Mouse (Mus musculus): ENCODE measurements at regions not wholly inside any gene's neighbourhood (a gene's known extent, or its start where the extent isn't known, plus 50 kb on each side); places are given as distances from the start of the nearest gene placed in this dataset.

DNA sequence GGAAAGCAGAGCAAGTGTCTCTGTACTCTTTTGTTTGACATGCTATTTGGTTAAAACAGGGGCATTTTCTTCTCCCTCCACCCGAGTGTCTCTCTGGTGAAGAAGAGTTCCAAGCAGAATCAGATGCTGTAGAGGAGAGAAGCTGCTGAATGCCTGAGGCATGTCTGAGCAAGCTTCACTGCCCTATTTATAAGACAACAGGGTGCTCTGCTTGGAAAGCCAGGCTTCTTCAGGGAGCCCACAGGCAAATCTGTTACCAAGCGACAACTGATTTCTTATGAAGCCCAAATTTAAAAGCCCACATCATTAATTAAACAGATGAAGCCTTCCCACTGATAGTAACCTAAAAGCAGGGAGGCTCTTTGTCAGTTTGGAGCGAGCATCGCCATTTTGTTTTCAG, 438.8 kb downstream of the Lrriq3 start:
- no peak overlapping the region for H3K4me3 ChIP-seq (ENCODE audit: control insufficient read depth in 1 of 2, insufficient read depth in 1 of 2, low read depth in 1 of 2, low read length in 2 of 2)
- no peaks in the 10 kb centered on the region for H3K4me1 ChIP-seq (ENCODE audit: control insufficient read depth in 2 of 2, insufficient read depth in 2 of 2, low read length in 2 of 2)
- no peaks in the 10 kb centered on the region for H3K9me3 ChIP-seq (ENCODE audit: control insufficient read depth, low read length)
- ATAC-seq (ENCODE audit: insufficient number of reproducible peaks, insufficient read depth, low FRiP score, low read depth): no peak
- no peaks in the 10 kb centered on the region for H3K27me3 ChIP-seq (ENCODE audit: control insufficient read depth, insufficient read depth, low read length)
- no peak overlapping the region for H3K4me2 ChIP-seq (ENCODE audit: low read length)
- H3K27ac ChIP-seq (replicated peaks in 1 of 2; ENCODE audit: control insufficient read depth in 1 of 2, insufficient read depth in 1 of 2, low read depth in 2 of 2, low read length in 2 of 2): no peak overlapping the region
- H3K36me3 ChIP-seq (ENCODE audit: control insufficient read depth, insufficient read depth, low read length): no peaks in the 10 kb centered on the region
- 84% methylated on average over 4 of the region's 4 CpGs for WGBS
- H3K9ac ChIP-seq (ENCODE audit: low read length): no peak overlapping the region

DNA sequence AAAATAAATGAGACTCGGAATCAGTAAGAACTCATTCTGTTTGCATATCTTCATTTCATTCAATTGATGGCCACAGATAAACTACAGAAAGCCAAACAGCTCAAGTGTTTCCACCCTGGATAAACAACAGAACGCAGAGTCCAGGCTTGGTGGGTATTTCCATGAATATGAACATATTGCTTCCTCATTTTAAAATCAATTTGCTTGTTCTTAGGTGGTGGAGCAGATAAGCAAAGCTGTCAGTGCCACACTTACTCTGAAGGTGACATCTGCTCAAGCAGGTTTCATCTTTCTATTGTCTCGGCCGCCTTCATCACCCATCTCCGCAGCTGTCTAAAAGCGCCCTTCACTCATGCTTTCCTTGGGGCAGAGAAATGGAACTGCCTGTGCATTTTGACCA, 455.0 kb downstream of the Lrriq3 start:
- Histone ChIP-seq H3K9me3 (ENCODE audit: control insufficient read depth, low read length) (no peaks in the 10 kb centered on the region), H3K4me3 (ENCODE audit: control insufficient read depth in 1 of 2, insufficient read depth in 1 of 2, low read depth in 1 of 2, low read length in 2 of 2) (no peak overlapping the region), H3K4me1 (ENCODE audit: control insufficient read depth in 2 of 2, insufficient read depth in 2 of 2, low read length in 2 of 2) (no peaks in the 10 kb centered on the region), H3K27me3 (ENCODE audit: control insufficient read depth, insufficient read depth, low read length) (no peaks in the 10 kb centered on the region), H3K9ac (ENCODE audit: low read length) (no peak overlapping the region), H3K27ac (replicated peaks in 1 of 2; ENCODE audit: control insufficient read depth in 1 of 2, insufficient read depth in 1 of 2, low read depth in 2 of 2, low read length in 2 of 2) (no peak overlapping the region), H3K4me2 (ENCODE audit: low read length) (no peak overlapping the region), H3K36me3 (ENCODE audit: control insufficient read depth, insufficient read depth, low read length) (no peaks in the 10 kb centered on the region)
- WGBS: 80% methylated on average over 6 of the region's 6 CpGs
- no peak for ATAC-seq (ENCODE audit: insufficient number of reproducible peaks, insufficient read depth, low FRiP score, low read depth)

DNA sequence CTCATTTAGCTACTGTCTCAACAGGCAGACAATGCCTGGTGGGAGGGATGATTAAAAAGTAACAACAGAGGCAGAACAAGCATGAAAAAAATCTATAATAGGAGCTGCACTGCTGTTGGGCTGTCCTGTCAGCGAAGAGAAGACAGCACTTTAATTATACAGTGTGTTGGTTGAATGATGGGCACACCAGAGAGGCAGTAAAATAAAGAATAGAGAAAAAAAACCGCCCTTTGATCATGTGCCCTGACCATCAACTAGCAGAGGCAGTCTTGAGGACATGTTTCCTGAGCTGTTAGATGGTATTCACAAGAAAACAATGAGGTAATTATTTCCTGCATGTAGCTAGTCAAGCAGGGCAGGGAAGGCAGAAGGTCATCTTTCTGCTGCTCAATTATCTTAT, 483.9 kb downstream of the Lrriq3 start:
- H3K27me3 ChIP-seq (ENCODE audit: control insufficient read depth, insufficient read depth, low read length): no peaks in the 10 kb centered on the region
- 64% methylated on average over 2 of the region's 2 CpGs for WGBS
- H3K4me1 ChIP-seq (ENCODE audit: control insufficient read depth in 2 of 2, insufficient read depth in 2 of 2, low read length in 2 of 2): no peaks in the 10 kb centered on the region
- ATAC-seq (ENCODE audit: insufficient number of reproducible peaks, insufficient read depth, low FRiP score, low read depth): no peak
- H3K9me3 ChIP-seq (ENCODE audit: control insufficient read depth, low read length): no peaks in the 10 kb centered on the region
- no peak overlapping the region for H3K27ac ChIP-seq (replicated peaks in 1 of 2; ENCODE audit: control insufficient read depth in 1 of 2, insufficient read depth in 1 of 2, low read depth in 2 of 2, low read length in 2 of 2)
- no peaks in the 10 kb centered on the region for H3K36me3 ChIP-seq (ENCODE audit: control insufficient read depth, insufficient read depth, low read length)
- no peak overlapping the region for H3K4me2 ChIP-seq (ENCODE audit: low read length)
- no peak overlapping the region for H3K4me3 ChIP-seq (ENCODE audit: control insufficient read depth in 1 of 2, insufficient read depth in 1 of 2, low read depth in 1 of 2, low read length in 2 of 2)
- H3K9ac ChIP-seq (ENCODE audit: low read length): no peak overlapping the region

DNA sequence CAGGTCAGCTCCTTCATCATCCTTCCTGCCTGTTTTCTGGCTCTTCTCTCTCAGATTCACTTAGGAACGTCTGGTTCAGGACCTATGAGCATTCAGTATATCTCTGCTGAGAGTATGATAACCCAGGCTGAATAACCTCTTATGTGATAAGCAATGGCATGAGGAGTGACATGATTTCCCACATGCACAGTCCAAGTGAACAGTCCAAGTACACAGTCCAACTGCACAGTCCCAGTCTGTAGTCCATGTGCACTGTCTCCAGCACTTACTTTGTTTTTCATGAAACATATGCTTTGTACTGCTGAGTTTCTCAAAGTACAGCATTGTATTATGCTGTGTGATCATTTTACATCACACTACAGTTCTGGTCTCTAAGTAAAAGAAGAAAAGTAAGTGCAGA, 510.8 kb downstream of the Lrriq3 start:
- Histone ChIP-seq H3K27me3 (ENCODE audit: control insufficient read depth, insufficient read depth, low read length) (no peaks in the 10 kb centered on the region), H3K4me1 (ENCODE audit: control insufficient read depth in 2 of 2, insufficient read depth in 2 of 2, low read length in 2 of 2) (no peaks in the 10 kb centered on the region), H3K4me3 (ENCODE audit: control insufficient read depth in 1 of 2, insufficient read depth in 1 of 2, low read depth in 1 of 2, low read length in 2 of 2) (no peak overlapping the region), H3K9me3 (ENCODE audit: control insufficient read depth, low read length) (no peaks in the 10 kb centered on the region), H3K36me3 (ENCODE audit: control insufficient read depth, insufficient read depth, low read length) (no peaks in the 10 kb centered on the region), H3K27ac (replicated peaks in 1 of 2; ENCODE audit: control insufficient read depth in 1 of 2, insufficient read depth in 1 of 2, low read depth in 2 of 2, low read length in 2 of 2) (no peak overlapping the region), H3K9ac (ENCODE audit: low read length) (no peak overlapping the region), H3K4me2 (ENCODE audit: low read length) (no peak overlapping the region)
- 10% methylated on average over 1 of the region's 1 CpGs for WGBS
- no peak for ATAC-seq (ENCODE audit: insufficient number of reproducible peaks, insufficient read depth, low FRiP score, low read depth)

Measured in heart, embryonic 14.5 days (tissue).